Mouse (Mus musculus): ENCODE data around the gene Taar6.

The Taar6 gene

GRCm38 (mm10) chr10:23985546-23985945, at the start of gene Taar6:
Taar6 (minus strand) TSS chr10:23985646.
- in situ Hi-C loops (cut with MboI, MseI) = no loop called here

GRCm38 (mm10) chr10:24031347-24031746, 45.9 kb upstream of the Taar6 start:
- in situ Hi-C loops (cut with MboI, MseI) = no loop called here

GRCm38 (mm10) chr10:24026922-24027321, 41.5 kb upstream of the Taar6 start, which contains the start of gene Taar7d:
Taar7d (plus strand) TSS chr10:24027222.
- in situ Hi-C loops (cut with MboI, MseI) = no loop called here

- in situ Hi-C loops (cut with MboI, MseI) = no loop called here
Measured at GRCm38 (mm10) chr10:24008143-24008542, 22.7 kb upstream of the Taar6 start.

GRCm38 (mm10) chr10:24007034-24007433, 21.6 kb upstream of the Taar6 start:
- in situ Hi-C loops (cut with MboI, MseI) = no loop called here

GRCm38 (mm10) chr10:24006442-24006841, 21.0 kb upstream of the Taar6 start:
- in situ Hi-C loops (cut with MboI, MseI) = no loop called here

GRCm38 (mm10) chr10:23999639-24000038, 14.2 kb upstream of the Taar6 start, which contains the start of gene Taar7b:
Taar7b (plus strand) TSS chr10:23999939.
- in situ Hi-C loops (cut with MboI, MseI) = no loop called here

GRCm38 (mm10) chr10:23993381-23993780, 7.9 kb upstream of the Taar6 start, which contains the start of gene Taar7a:
Taar7a (minus strand) TSS chr10:23993481.
- in situ Hi-C loops (cut with MboI, MseI) = no loop called here

GRCm38 (mm10) chr10:23986419-23986818, 973 bp upstream of the Taar6 start:
- in situ Hi-C loops (cut with MboI, MseI) = no loop called here

- in situ Hi-C loops (cut with MboI, MseI) = no loop called here
Measured at GRCm38 (mm10) chr10:23978901-23979705, 6.3 kb downstream of the Taar6 start.

GRCm38 (mm10) chr10:23977958-23978357, 7.5 kb downstream of the Taar6 start:
- in situ Hi-C loops (cut with MboI, MseI) = no loop called here

GRCm38 (mm10) chr10:23971256-23971655, 14.2 kb downstream of the Taar6 start:
- in situ Hi-C loops (cut with MboI, MseI) = no loop called here

- in situ Hi-C loops (cut with MboI, MseI) = no loop called here
Measured at GRCm38 (mm10) chr10:23970656-23971165, 14.7 kb downstream of the Taar6 start, which contains the start of gene Taar5. Taar5 (plus strand) TSS chr10:23970706.

GRCm38 (mm10) chr10:23964921-23965610, 20.4 kb downstream of the Taar6 start:
- in situ Hi-C loops (cut with MboI, MseI) = no loop called here

- in situ Hi-C loops (cut with MboI, MseI) = no loop called here
Measured at GRCm38 (mm10) chr10:23963444-23963843, 22.0 kb downstream of the Taar6 start.

GRCm38 (mm10) chr10:23960444-23960915, 25.0 kb downstream of the Taar6 start, which contains the start of gene Taar4:
Taar4 (plus strand) TSS chr10:23960494.
- in situ Hi-C loops (cut with MboI, MseI) = no loop called here

- in situ Hi-C loops (cut with MboI, MseI) = no loop called here
Measured at GRCm38 (mm10) chr10:23959071-23959470, 26.4 kb downstream of the Taar6 start.

GRCm38 (mm10) chr10:23951714-23952113, 33.7 kb downstream of the Taar6 start:
- in situ Hi-C loops (cut with MboI, MseI) = no loop called here

GRCm38 (mm10) chr10:23949508-23950005, 35.9 kb downstream of the Taar6 start, which contains the start of gene Taar3:
Taar3 (plus strand) TSS chr10:23949558.
- in situ Hi-C loops (cut with MboI, MseI) = no loop called here

- in situ Hi-C loops (cut with MboI, MseI) = no loop called here
Measured at GRCm38 (mm10) chr10:23948026-23948425, 37.4 kb downstream of the Taar6 start.

GRCm38 (mm10) chr10:23942465-23942864, 43.0 kb downstream of the Taar6 start:
- in situ Hi-C loops (cut with MboI, MseI) = no loop called here

GRCm38 (mm10) chr10:23938312-23938711, 47.1 kb downstream of the Taar6 start, which contains the start of gene Taar2:
Taar2 (plus strand) TSS chr10:23938572.
- in situ Hi-C loops (cut with MboI, MseI) = no loop called here
